In genomic region chr9:62347201-62347600, GRCm38 (mm10) we compare ENCODE assay signal across 11 mouse cellular contexts. TPM values are rescaled to one million over a fixed set of nuclear protein-coding genes. Genes with fewer than 3 reads are reported as not detected.
DNase-seq lines count a peak whose midpoint lies in the region; ATAC-seq and TF ChIP-seq lines count a peak whose summit lies in the region.
"Had no signal": no experiment of that assay in that cellular context is flagged by ENCODE, and none has a peak within 500 bp of the region (broad histone marks: within the 10 kb centered on the region; RNA-seq: fewer than 3 reads in every experiment).

No protein-coding gene starts in this region.

- H3K4me1 ChIP-seq in kidney, postnatal 0 days (replicated peaks; ENCODE audit: insufficient read depth, low read length) = peaks cover 41% of the 10 kb centered on the region
- peaks cover 46% of the 10 kb centered on the region for H3K4me1 ChIP-seq in kidney, embryonic 14.5 days (ENCODE audit: control insufficient read depth, insufficient read depth, low read length)
- H3K4me1 ChIP-seq in heart, embryonic 15.5 days (replicated peaks) = peaks cover 70% of the 10 kb centered on the region

- no peaks in the 10 kb centered on the region for H3K36me3 ChIP-seq in kidney, postnatal 0 days (ENCODE audit: insufficient read depth, low read length)
- H3K36me3 ChIP-seq in kidney, embryonic 14.5 days (ENCODE audit: control insufficient read depth, insufficient read depth, low read length) = no peaks in the 10 kb centered on the region
- H3K36me3 ChIP-seq in heart, embryonic 15.5 days = no peaks in the 10 kb centered on the region

- ATAC-seq in kidney, postnatal 0 days (replicated peaks; ENCODE audit: low FRiP score, low read depth) = no peak
- no peak for ATAC-seq in kidney, embryonic 14.5 days (ENCODE audit: low FRiP score, low TSS enrichment)
- no peak for ATAC-seq in heart, embryonic 15.5 days (replicated peaks; ENCODE audit: insufficient number of reproducible peaks, insufficient read depth, low FRiP score, low read depth)

- H3K4me2 ChIP-seq in kidney, postnatal 0 days (ENCODE audit: low read length) = no peak overlapping the region
- no peak overlapping the region for H3K4me2 ChIP-seq in kidney, embryonic 14.5 days (replicated peaks; ENCODE audit: low read depth, low read length)
- H3K4me2 ChIP-seq in heart, embryonic 15.5 days = no peak overlapping the region

- no peak overlapping the region for H3K4me3 ChIP-seq in gastrocnemius, adult 2 months
- H3K4me3 ChIP-seq in kidney, postnatal 0 days (replicated peaks; ENCODE audit: low read depth, low read length) = no peak overlapping the region
- no peak overlapping the region for H3K4me3 ChIP-seq in kidney, embryonic 14.5 days (ENCODE audit: low read length)
- H3K4me3 ChIP-seq in heart, embryonic 15.5 days = no peak overlapping the region
- H3K4me3 ChIP-seq: erythroblast, embryonic 14.5 days; myocyte had no signal

- TF ChIP-seq CTCF in gastrocnemius, adult 2 months (IDR thresholded peaks at IDR 0.05) = no peak
- no peak for TF ChIP-seq CTCF in kidney, postnatal 0 days (IDR thresholded peaks at IDR 0.05; ENCODE audit: low read depth)

- intact Hi-C loops in gastrocnemius, adult 2 months (cut with DNase I) = no loop called here
- intact Hi-C loops in left cerebral cortex, postnatal 25 days (cut with DNase I) = no loop called here

- no peak for DNase-seq in gastrocnemius, adult 2 months
- DNase-seq in gastrocnemius, adult 18-20 months (ENCODE audit: low spot score) = no peak
- no peak for DNase-seq in kidney, postnatal 0 days (ENCODE audit: low spot score)
- DNase-seq in Muller cell, postnatal 12 days (ENCODE audit: inconsistent ontology term) = peak; percentile 31
- DNase-seq in left cerebral cortex, postnatal 25 days (ENCODE audit: low spot score in 2 of 2) = no peak
- no peak for DNase-seq in thymus, postnatal 14 days
- DNase-seq: lung, postnatal 36 days had no signal

- H3K9ac ChIP-seq in kidney, postnatal 0 days (ENCODE audit: low read depth, low read length) = no peak overlapping the region
- no peak overlapping the region for H3K9ac ChIP-seq in kidney, embryonic 14.5 days (ENCODE audit: low read depth, low read length)
- peak overlapping the region; percentile 11; the same call in 1 of the 2 replicates for H3K9ac ChIP-seq in heart, embryonic 15.5 days

- no peaks in the 10 kb centered on the region for H3K9me3 ChIP-seq in kidney, postnatal 0 days (replicated peaks; ENCODE audit: low read length)
- no peaks in the 10 kb centered on the region for H3K9me3 ChIP-seq in kidney, embryonic 14.5 days (ENCODE audit: control insufficient read depth, low read length)
- no peaks in the 10 kb centered on the region for H3K9me3 ChIP-seq in heart, embryonic 15.5 days (replicated peaks)

- peak overlapping the region; percentile 57 for H3K27ac ChIP-seq in gastrocnemius, adult 2 months
- peak overlapping the region; percentile 36 for H3K27ac ChIP-seq in kidney, postnatal 0 days
- no peak overlapping the region for H3K27ac ChIP-seq in kidney, embryonic 14.5 days (ENCODE audit: low read depth, low read length)
- H3K27ac ChIP-seq in heart, embryonic 15.5 days = peak overlapping the region; percentile 50

- 74% methylated on average over 5 of the region's 5 CpGs for WGBS in kidney, postnatal 0 days
- WGBS in kidney, embryonic 14.5 days = 74% methylated on average over 5 of the region's 5 CpGs
- 39% methylated on average over 5 of the region's 5 CpGs for WGBS in heart, embryonic 15.5 days

- H3K27me3 ChIP-seq in kidney, postnatal 0 days (ENCODE audit: insufficient read depth, low read length) = no peaks in the 10 kb centered on the region
- H3K27me3 ChIP-seq in kidney, embryonic 14.5 days (ENCODE audit: control insufficient read depth, insufficient read depth, low read length) = no peaks in the 10 kb centered on the region
- no peaks in the 10 kb centered on the region for H3K27me3 ChIP-seq in heart, embryonic 15.5 days

RNA-seq across cellular contexts. Expression of gene Anp32a, which starts 6.1 kb away (rescaled TPM):
- total RNA-seq in gastrocnemius, adult 2 months (2021) = 10 to 100 TPM; 62.8 to 88.2 TPM
- 10 to 100 TPM; 66.9 to 86.5 TPM for total RNA-seq in gastrocnemius, adult 18-20 months (2021)
- 139 and 166 TPM in 2 replicates for polyA plus RNA-seq in kidney, postnatal 0 days (2015; fragmentation: Nextera tagmentation; extraction: Ambion mirVana)
- polyA plus RNA-seq in kidney, embryonic 14.5 days (2014; fragmentation: Nextera tagmentation; extraction: Ambion mirVana) = 155 and 214 TPM in 2 replicates
- polyA plus RNA-seq in heart, embryonic 15.5 days (2015; fragmentation: Nextera tagmentation; extraction: Ambion mirVana) = 128 and 176 TPM in 2 replicates
- 100 to 1,000 TPM; 270 to 271 TPM for total RNA-seq in left cerebral cortex, postnatal 25 days (2021)
